Mouse (Mus musculus): ENCODE measurements around the gene Retn. TPM values are rescaled to one million over a fixed set of nuclear protein-coding genes. Genes with fewer than 3 reads are reported as not detected.

The Retn gene
- total and polyA plus RNA-seq, 2 experiments from 2014 or later, result not detected

GRCm38 (mm10) chr8:3621199-3621970, 34.2 kb upstream of the Retn start, which contains the start of the genes Xab2 and Pet100:
Xab2 (minus strand) TSS chr8:3621316.
Pet100 (plus strand) TSS chr8:3621548.
- DNase-seq (ENCODE audit: low spot score), result peak; percentile 98
- peak within 1 kb of the TSS; percentile 74 for H3K4me3 ChIP-seq (ENCODE audit: low read depth, low read length)
- WGBS, result under 1% methylated on average over 37 of the region's 37 CpGs
- no peak within 1 kb of the TSS for H3K27ac ChIP-seq (ENCODE audit: low read depth)
- peaks cover 12% of the 10 kb centered on the region for H3K4me1 ChIP-seq (ENCODE audit: control insufficient read depth, insufficient read depth)
- peak; percentile 98 for ATAC-seq (ENCODE audit: insufficient read depth, low read depth)
- H3K36me3 ChIP-seq (replicated peaks; ENCODE audit: control insufficient read depth, insufficient read depth, low read length), result peaks cover 20% of the 10 kb centered on the region
- peak within 1 kb of the TSS; percentile 75 for H3K9ac ChIP-seq (replicated peaks; ENCODE audit: low read depth, low read length)
- H3K4me2 ChIP-seq (ENCODE audit: low read depth, low read length), result peak within 1 kb of the TSS; percentile 93
- H3K27me3 ChIP-seq (ENCODE audit: control insufficient read depth, insufficient read depth, low read length), result no peaks in the 10 kb centered on the region
- TF ChIP-seq CTCF (IDR thresholded peaks at IDR 0.05; ENCODE audit: low read depth) (no peak), EP300 (IDR thresholded peaks at IDR 0.05; ENCODE audit: low read depth) (no peak; the same call in 1 of the 2 replicates)
- H3K9me3 ChIP-seq (replicated peaks; ENCODE audit: control insufficient read depth, low read length), result no peaks in the 10 kb centered on the region

GRCm38 (mm10) chr8:3622119-3622518, 33.5 kb upstream of the Retn start:
- H3K9me3 ChIP-seq (replicated peaks; ENCODE audit: control insufficient read depth, low read length), result no peaks in the 10 kb centered on the region
- no peak overlapping the region for H3K9ac ChIP-seq (replicated peaks; ENCODE audit: low read depth, low read length)
- no peak for ATAC-seq (ENCODE audit: insufficient read depth, low read depth)
- 71% methylated on average over 8 of the region's 8 CpGs for WGBS
- H3K27ac ChIP-seq (ENCODE audit: low read depth), result no peak overlapping the region
- TF ChIP-seq CTCF (IDR thresholded peaks at IDR 0.05; ENCODE audit: low read depth), result no peak
- no peak for TF ChIP-seq EP300 (IDR thresholded peaks at IDR 0.05; ENCODE audit: low read depth)
- peaks cover 14% of the 10 kb centered on the region for H3K36me3 ChIP-seq (replicated peaks; ENCODE audit: control insufficient read depth, insufficient read depth, low read length)
- peak overlapping the region; percentile 93 for H3K4me2 ChIP-seq (ENCODE audit: low read depth, low read length)
- DNase-seq (ENCODE audit: low spot score), result no peak
- peak overlapping the region; percentile 74; the same call in 1 of the 2 replicates for H3K4me3 ChIP-seq (ENCODE audit: low read depth, low read length)
- peaks cover 12% of the 10 kb centered on the region for H3K4me1 ChIP-seq (ENCODE audit: control insufficient read depth, insufficient read depth)
- H3K27me3 ChIP-seq (ENCODE audit: control insufficient read depth, insufficient read depth, low read length), result no peaks in the 10 kb centered on the region

- ATAC-seq (ENCODE audit: insufficient read depth, low read depth) (no peak), DNase-seq (ENCODE audit: low spot score) (no peak)
- TF ChIP-seq CTCF (IDR thresholded peaks at IDR 0.05; ENCODE audit: low read depth), result no peak
- no peak for TF ChIP-seq EP300 (IDR thresholded peaks at IDR 0.05; ENCODE audit: low read depth)
- H3K4me1 ChIP-seq (ENCODE audit: control insufficient read depth, insufficient read depth), result peaks cover 6% of the 10 kb centered on the region
- no peaks in the 10 kb centered on the region for H3K27me3 ChIP-seq (ENCODE audit: control insufficient read depth, insufficient read depth, low read length)
- H3K9me3 ChIP-seq (replicated peaks; ENCODE audit: control insufficient read depth, low read length), result no peaks in the 10 kb centered on the region
- H3K4me2 ChIP-seq (ENCODE audit: low read depth, low read length), result no peak within 1 kb of the TSS
- no peak within 1 kb of the TSS for H3K9ac ChIP-seq (replicated peaks; ENCODE audit: low read depth, low read length)
- no peak within 1 kb of the TSS for H3K4me3 ChIP-seq (ENCODE audit: low read depth, low read length)
- no peak within 1 kb of the TSS for H3K27ac ChIP-seq (ENCODE audit: low read depth)
- WGBS, result 42% methylated on average over 1 of the region's 1 CpGs
- H3K36me3 ChIP-seq (replicated peaks; ENCODE audit: control insufficient read depth, insufficient read depth, low read length), result no peaks in the 10 kb centered on the region
Measured at GRCm38 (mm10) chr8:3625445-3625844, 30.1 kb upstream of the Retn start, which contains the start of gene Pcp2. Pcp2 (minus strand) TSS chr8:3625545.

GRCm38 (mm10) chr8:3626971-3627370, 28.6 kb upstream of the Retn start:
- H3K4me1 ChIP-seq (ENCODE audit: control insufficient read depth, insufficient read depth), result 0 out of 2 replicates have a peak, but pooled peaks cover 8% of the 10 kb centered on the region
- H3K4me3 ChIP-seq (ENCODE audit: low read depth, low read length), result no peak overlapping the region
- H3K36me3 ChIP-seq (replicated peaks; ENCODE audit: control insufficient read depth, insufficient read depth, low read length), result no peaks in the 10 kb centered on the region
- ATAC-seq (ENCODE audit: insufficient read depth, low read depth), result no peak
- 49% methylated on average over 5 of the region's 5 CpGs for WGBS
- no peak for DNase-seq (ENCODE audit: low spot score)
- no peak for TF ChIP-seq EP300 (IDR thresholded peaks at IDR 0.05; ENCODE audit: low read depth)
- no peak for TF ChIP-seq CTCF (IDR thresholded peaks at IDR 0.05; ENCODE audit: low read depth)
- no peak overlapping the region for H3K9ac ChIP-seq (replicated peaks; ENCODE audit: low read depth, low read length)
- H3K27ac ChIP-seq (ENCODE audit: low read depth), result no peak overlapping the region
- H3K4me2 ChIP-seq (ENCODE audit: low read depth, low read length), result no peak overlapping the region
- no peaks in the 10 kb centered on the region for H3K9me3 ChIP-seq (replicated peaks; ENCODE audit: control insufficient read depth, low read length)
- H3K27me3 ChIP-seq (ENCODE audit: control insufficient read depth, insufficient read depth, low read length), result no peaks in the 10 kb centered on the region

- TF ChIP-seq CTCF (IDR thresholded peaks at IDR 0.05; ENCODE audit: low read depth), result peak; percentile 58
- TF ChIP-seq EP300 (IDR thresholded peaks at IDR 0.05; ENCODE audit: low read depth), result no peak
- H3K27ac ChIP-seq (ENCODE audit: low read depth), result no peak overlapping the region
- H3K36me3 ChIP-seq (replicated peaks; ENCODE audit: control insufficient read depth, insufficient read depth, low read length), result no peaks in the 10 kb centered on the region
- no peak overlapping the region for H3K9ac ChIP-seq (replicated peaks; ENCODE audit: low read depth, low read length)
- WGBS, result 27% methylated on average over 5 of the region's 5 CpGs
- DNase-seq (ENCODE audit: low spot score) (peak; percentile 32), ATAC-seq (ENCODE audit: insufficient read depth, low read depth) (no peak)
- 0 out of 2 replicates have a peak, but pooled peaks cover 7% of the 10 kb centered on the region for H3K4me1 ChIP-seq (ENCODE audit: control insufficient read depth, insufficient read depth)
- no peak overlapping the region for H3K4me3 ChIP-seq (ENCODE audit: low read depth, low read length)
- no peak overlapping the region for H3K4me2 ChIP-seq (ENCODE audit: low read depth, low read length)
- no peaks in the 10 kb centered on the region for H3K27me3 ChIP-seq (ENCODE audit: control insufficient read depth, insufficient read depth, low read length)
- no peaks in the 10 kb centered on the region for H3K9me3 ChIP-seq (replicated peaks; ENCODE audit: control insufficient read depth, low read length)
Measured at GRCm38 (mm10) chr8:3628014-3628413, 27.6 kb upstream of the Retn start.

Measured in heart, postnatal 0 days (tissue).